Mouse (Mus musculus) B cell, adult 2 months (primary cell): ENCODE measurements around the gene Olfr955.

Experiments
- DNase-seq, 2 experiments: peaks; one replicate each; pipeline ENCODE4 v3.0.0; 2022

Olfr955 gene

GRCm38 (mm10) chr9:39471844-39472243 lies at the start of gene Olfr955:
TSS of gene Olfr955 (minus strand) at chr9:39471944.
- no peak for DNase-seq

- DNase-seq: no peak
These were observed 46.9 kb upstream of the Olfr955 start for GRCm38 (mm10) chr9:39518595-39518994.

GRCm38 (mm10) chr9:39515531-39515930 lies 43.8 kb upstream of the Olfr955 start, which contains the start of gene Olfr957:
TSS of gene Olfr957 (minus strand) at chr9:39515809.
- no peak for DNase-seq

GRCm38 (mm10) chr9:39509412-39509811 lies 37.7 kb upstream of the Olfr955 start:
- no peak for DNase-seq

- no peak for DNase-seq
These were observed 37.3 kb upstream of the Olfr955 start for GRCm38 (mm10) chr9:39508998-39509397.

GRCm38 (mm10) chr9:39493895-39494294 lies 22.2 kb upstream of the Olfr955 start, which contains the start of gene Olfr44:
TSS of gene Olfr44 (minus strand) at chr9:39493995.
- no peak for DNase-seq

- no peak for DNase-seq
These were observed 15.3 kb downstream of the Olfr955 start, which contains the start of gene Olfr954 for GRCm38 (mm10) chr9:39456401-39456800. TSS of gene Olfr954 (plus strand) at chr9:39456701.

GRCm38 (mm10) chr9:39427048-39427447 lies 44.7 kb downstream of the Olfr955 start, which contains the start of gene Olfr952:
TSS of gene Olfr952 (minus strand) at chr9:39427148.
- no peak for DNase-seq
